Mouse (Mus musculus) midbrain, embryonic 13.5 days (tissue): ENCODE measurements around the gene Gm21117. TPM values are rescaled to one million over a fixed set of nuclear protein-coding genes. Genes with fewer than 3 reads are reported as not detected.
"Not testable (repeated sequence)": the region's sequence is repeated elsewhere in the genome, so short reads cannot be mapped to it uniquely, and the experiment has no call there.

Source experiments
- ATAC-seq: fragments of 200-750 bp; cut with Nextera tagmentation; 2 replicates; pipeline ENCODE4 v1.8.0; 2017; ENCODE audit warnings: mild to moderate bottlenecking, moderate TSS enrichment, moderate library complexity
- H3K27ac ChIP-seq: fragments of 300-500 bp; sonication (generic); 2 replicates; pipeline ENCODE4 v1.5.1; 2015; ENCODE audit warnings: inconsistent platforms, mild to moderate bottlenecking, moderate library complexity
- H3K27me3 ChIP-seq: fragments of 300-500 bp; sonication (generic); 2 replicates; pipeline ENCODE4 v1.6.1; 2015; ENCODE audit warnings: mild to moderate bottlenecking, inconsistent platforms
- H3K36me3 ChIP-seq: fragments of 300-500 bp; sonication (generic); 2 replicates; pipeline ENCODE4 v1.6.1; 2015; ENCODE audit warnings: mild to moderate bottlenecking, inconsistent platforms
- H3K4me1 ChIP-seq: fragments of 300-500 bp; sonication (generic); replicated peaks from 2 replicates; pipeline ENCODE4 v1.6.1; 2015; ENCODE audit warnings: inconsistent platforms
- H3K4me2 ChIP-seq: fragments of 300-500 bp; sonication (generic); replicated peaks from 2 replicates; pipeline ENCODE4 v1.6.1; 2015; ENCODE audit warnings: moderate library complexity, mild to moderate bottlenecking, inconsistent platforms
- H3K4me3 ChIP-seq: fragments of 300-500 bp; sonication (generic); replicated peaks from 2 replicates; pipeline ENCODE4 v1.5.1; 2015; ENCODE audit warnings: mild to moderate bottlenecking, inconsistent platforms
- H3K9ac ChIP-seq: fragments of 300-500 bp; sonication (generic); replicated peaks from 2 replicates; pipeline ENCODE4 v1.6.1; 2015; ENCODE audit warnings: mild to moderate bottlenecking, inconsistent platforms
- H3K9me3 ChIP-seq: fragments of 300-500 bp; sonication (generic); 2 replicates; pipeline ENCODE4 v1.6.1; 2016; ENCODE audit warnings: mild to moderate bottlenecking, inconsistent platforms
- WGBS: fragments of 180-500 bp; shearing (Covaris S2); methylation state at CpG from one replicate; pipeline ENCODE4 v1.1.7; 2015; 5-methylcytosine and 5-hydroxymethylcytosine counted together
- polyA plus RNA-seq: library from polyadenylated mRNA; unstranded; fragments of >200 nt; fragmentation: Nextera tagmentation; extraction: Ambion mirVana; gene quantifications from 2 replicates; pipeline ENCODE4 v1.2.1, GENCODE M21; 2015

The Gm21117 gene
- polyA plus RNA-seq: not detected in 2 replicates

DNA sequence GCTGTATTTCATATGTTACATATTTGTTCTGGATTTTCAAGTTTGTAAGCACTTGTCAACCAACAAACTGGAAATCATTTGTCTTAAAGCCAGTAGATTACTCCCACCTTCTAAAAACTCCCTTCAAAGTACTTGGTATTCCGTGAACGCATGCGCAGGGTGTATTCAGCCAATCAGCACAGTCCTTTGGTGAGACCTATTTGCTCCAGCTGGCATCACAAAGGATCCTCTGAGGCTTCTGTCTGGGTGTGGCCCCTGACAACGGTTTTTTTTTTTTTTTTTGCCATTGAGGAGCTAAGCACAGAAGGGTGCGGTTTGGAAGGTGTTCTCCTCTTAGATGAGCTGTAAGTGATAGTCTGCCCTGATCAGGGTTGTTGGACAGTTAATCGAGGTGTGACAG, at the start of gene Gm21117:
TSS of gene Gm21117 (plus strand) at position 301 of the 400 bp plus-strand sequence.
- not testable (repeated sequence) for H3K4me1 ChIP-seq, H3K36me3 ChIP-seq, H3K9me3 ChIP-seq, H3K4me3 ChIP-seq, H3K27me3 ChIP-seq, ATAC-seq, H3K4me2 ChIP-seq, H3K27ac ChIP-seq, H3K9ac ChIP-seq
- no CpG with 5 or more reads among the region's 6 CpGs for WGBS
